Mouse (Mus musculus) thymus, adult 2 months (tissue): ENCODE data around the gene Phf21a. TPM values are rescaled to one million over a fixed set of nuclear protein-coding genes. Genes with fewer than 3 reads are reported as not detected.

Source experiments
- DNase-seq: peaks from one replicate; pipeline ENCODE4 v3.0.0; 2021
- H3K27ac ChIP-seq: fragments of 200-500 bp; 2 replicates; pipeline ENCODE4 v1.5.1; 2012; ENCODE audit warnings: low read length, control low read depth; ENCODE audit not compliant: control insufficient read depth, insufficient read depth
- H3K27me3 ChIP-seq: fragments of 200-500 bp; 2 replicates; pipeline ENCODE4 v1.6.1; 2012; ENCODE audit warnings: mild to moderate bottlenecking, low read length, moderate library complexity, mixed read lengths; ENCODE audit not compliant: control insufficient read depth, insufficient read depth
- H3K36me3 ChIP-seq: fragments of 200-500 bp; 2 replicates; pipeline ENCODE4 v1.6.1; 2012; ENCODE audit warnings: mild to moderate bottlenecking, low read length, moderate library complexity; ENCODE audit not compliant: control insufficient read depth, insufficient read depth
- H3K4me1 ChIP-seq: fragments of 200-500 bp; replicated peaks from 2 replicates; pipeline ENCODE4 v1.6.1; 2012; ENCODE audit warnings: low read length; ENCODE audit not compliant: control insufficient read depth, insufficient read depth
- H3K4me3 ChIP-seq: fragments of 200-500 bp; 2 replicates; pipeline ENCODE4 v1.5.1; 2012; ENCODE audit warnings: mild to moderate bottlenecking, low read length, control low read depth, moderate library complexity; ENCODE audit not compliant: control insufficient read depth, insufficient read depth
- CTCF ChIP-seq: fragments of 200-500 bp; IDR thresholded peaks from 2 replicates; pipeline ENCODE4 v1.5.1; 2012; ENCODE audit warnings: mild to moderate bottlenecking, control low read depth, low read length, moderate library complexity, borderline replicate concordance; ENCODE audit not compliant: control insufficient read depth, poor library complexity, insufficient read depth; ENCODE audit errors: extremely low read depth
- POLR2A ChIP-seq: fragments of 200-500 bp; IDR thresholded peaks from 2 replicates; pipeline ENCODE4 v1.6.1; 2012; ENCODE audit warnings: mild to moderate bottlenecking, low read length, control low read depth, moderate library complexity; ENCODE audit not compliant: control insufficient read depth, poor library complexity, insufficient read depth; ENCODE audit errors: extremely low read depth
- WGBS: fragments of 180-500 bp; shearing (Covaris S2); methylation state at CpG from one replicate; pipeline ENCODE4 v1.1.7; 2018; 5-methylcytosine and 5-hydroxymethylcytosine counted together
- polyA plus RNA-seq: library from polyadenylated mRNA; depleted of rRNA; stranded (reverse); fragments of >200 nt; gene quantifications from 2 replicates; pipeline ENCODE4 v1.2.3, GENCODE M21; 2012

Gene Phf21a
- polyA plus RNA-seq, 1 experiment: 81.6 TPM

- TF ChIP-seq POLR2A (no peak), CTCF (peak; percentile 14; the same call in 1 of the 2 replicates)
- 6% methylated on average over 38 of the region's 38 CpGs for WGBS
- H3K27ac ChIP-seq: no peak overlapping the region
- no peaks in the 10 kb centered on the region for H3K36me3 ChIP-seq
- H3K27me3 ChIP-seq: peaks cover 10% of the 10 kb centered on the region; the same call in 1 of the 2 replicates
- peak; percentile 89 for DNase-seq
- peak overlapping the region; percentile 36 for H3K4me3 ChIP-seq
- peaks cover 19% of the 10 kb centered on the region for H3K4me1 ChIP-seq
Observed at GRCm38 (mm10) chr2:92055101-92055813, 37.7 kb upstream of the Phf21a start.

GRCm38 (mm10) chr2:92055831-92056236, 37.1 kb upstream of the Phf21a start:
- peak; percentile 56 for DNase-seq
- Histone ChIP-seq H3K27me3 (peaks cover 13% of the 10 kb centered on the region; the same call in 1 of the 2 replicates), H3K27ac (no peak overlapping the region), H3K4me3 (peak overlapping the region; percentile 36), H3K4me1 (peaks cover 19% of the 10 kb centered on the region), H3K36me3 (no peaks in the 10 kb centered on the region)
- WGBS: 7% methylated on average over 14 of the region's 14 CpGs
- TF ChIP-seq CTCF (no peak; the same call in 1 of the 2 replicates), POLR2A (no peak)

GRCm38 (mm10) chr2:92056760-92057159, 36.2 kb upstream of the Phf21a start:
- Histone ChIP-seq H3K36me3 (no peaks in the 10 kb centered on the region), H3K4me1 (peaks cover 19% of the 10 kb centered on the region), H3K4me3 (no peak overlapping the region), H3K27ac (no peak overlapping the region), H3K27me3 (peaks cover 13% of the 10 kb centered on the region; the same call in 1 of the 2 replicates)
- no peak for DNase-seq
- WGBS: 94% methylated on average over 13 of the region's 13 CpGs
- TF ChIP-seq POLR2A (no peak), CTCF (no peak)

- Histone ChIP-seq H3K27ac (no peak overlapping the region), H3K27me3 (peaks cover 13% of the 10 kb centered on the region; the same call in 1 of the 2 replicates)
Observed at GRCm38 (mm10) chr2:92058469-92058868, 34.4 kb upstream of the Phf21a start.

GRCm38 (mm10) chr2:92058936-92059335, 34.0 kb upstream of the Phf21a start:
- no peak for DNase-seq
- Histone ChIP-seq H3K27ac (no peak overlapping the region), H3K4me3 (peak overlapping the region; percentile 28), H3K36me3 (no peaks in the 10 kb centered on the region), H3K4me1 (peaks cover 19% of the 10 kb centered on the region), H3K27me3 (peaks cover 13% of the 10 kb centered on the region; the same call in 1 of the 2 replicates)
- TF ChIP-seq CTCF (no peak), POLR2A (no peak)
- WGBS: 3% methylated on average over 11 of the region's 11 CpGs

More at GRCm38 (mm10) chr2:92058469-92058868, 34.4 kb upstream of the Phf21a start:
- Histone ChIP-seq H3K4me1 (peaks cover 19% of the 10 kb centered on the region), H3K36me3 (no peaks in the 10 kb centered on the region), H3K4me3 (peak overlapping the region; percentile 28)
- TF ChIP-seq CTCF: peak; percentile 95
- no peak for TF ChIP-seq POLR2A
- DNase-seq: peak; percentile 82
- WGBS: under 1% methylated on average over 29 of the region's 29 CpGs

- under 1% methylated on average over 63 of the region's 63 CpGs for WGBS
- TF ChIP-seq POLR2A (no peak), CTCF (no peak)
- no peaks in the 10 kb centered on the region for H3K36me3 ChIP-seq
- peaks cover 13% of the 10 kb centered on the region; the same call in 1 of the 2 replicates for H3K27me3 ChIP-seq
- peak overlapping the region; percentile 39 for H3K4me3 ChIP-seq
- peak; percentile 25 for DNase-seq
- H3K27ac ChIP-seq: no peak overlapping the region
- peaks cover 19% of the 10 kb centered on the region for H3K4me1 ChIP-seq
Observed at GRCm38 (mm10) chr2:92059481-92060220, 33.3 kb upstream of the Phf21a start.
